Mouse (Mus musculus): ENCODE measurements around the gene Zbtb4. TPM values are rescaled to one million over a fixed set of nuclear protein-coding genes. Genes with fewer than 3 reads are reported as not detected.

The Zbtb4 gene
- polyA plus RNA-seq, 1 experiment from 2014 or later: 5.2 TPM

DNA sequence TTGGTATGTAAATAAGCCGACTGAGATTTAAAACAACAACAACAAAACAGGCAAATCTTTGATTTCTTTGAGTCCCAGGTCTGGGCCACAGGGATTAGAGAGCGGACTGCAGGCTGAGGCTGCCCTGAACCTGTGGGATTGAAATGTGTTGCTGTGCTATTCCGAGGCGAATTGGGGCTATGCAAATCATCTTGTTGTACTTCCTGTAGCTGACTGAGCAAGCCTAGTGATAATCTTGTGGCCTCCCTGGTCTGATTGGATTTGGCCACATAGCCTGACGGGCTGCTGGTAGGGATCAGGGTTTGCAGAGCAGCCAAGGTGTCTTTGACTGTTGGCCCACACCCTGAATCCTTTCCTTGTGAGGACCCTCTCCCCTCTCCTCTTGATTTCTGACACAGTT lies 9.2 kb downstream of the Zbtb4 start:
- no peaks in the 10 kb centered on the region for H3K9me3 ChIP-seq (replicated peaks; ENCODE audit: control insufficient read depth, low read length, poor library complexity, severe bottlenecking)
- H3K9ac ChIP-seq (ENCODE audit: low read depth, low read length): no peak overlapping the region
- no peak for ATAC-seq
- no peaks in the 10 kb centered on the region for H3K4me1 ChIP-seq (ENCODE audit: control insufficient read depth, insufficient read depth, low read length)
- H3K27ac ChIP-seq (ENCODE audit: low read length): no peak overlapping the region
- no peaks in the 10 kb centered on the region for H3K27me3 ChIP-seq (ENCODE audit: control insufficient read depth, insufficient read depth, low read depth, low read length)
- H3K4me2 ChIP-seq (ENCODE audit: low read length): no peak overlapping the region
- H3K36me3 ChIP-seq (ENCODE audit: control insufficient read depth, insufficient read depth, low read length): peaks cover 12% of the 10 kb centered on the region
- 51% methylated on average over 5 of the region's 5 CpGs for WGBS
- H3K4me3 ChIP-seq (ENCODE audit: low read depth, low read length): no peak overlapping the region

DNA sequence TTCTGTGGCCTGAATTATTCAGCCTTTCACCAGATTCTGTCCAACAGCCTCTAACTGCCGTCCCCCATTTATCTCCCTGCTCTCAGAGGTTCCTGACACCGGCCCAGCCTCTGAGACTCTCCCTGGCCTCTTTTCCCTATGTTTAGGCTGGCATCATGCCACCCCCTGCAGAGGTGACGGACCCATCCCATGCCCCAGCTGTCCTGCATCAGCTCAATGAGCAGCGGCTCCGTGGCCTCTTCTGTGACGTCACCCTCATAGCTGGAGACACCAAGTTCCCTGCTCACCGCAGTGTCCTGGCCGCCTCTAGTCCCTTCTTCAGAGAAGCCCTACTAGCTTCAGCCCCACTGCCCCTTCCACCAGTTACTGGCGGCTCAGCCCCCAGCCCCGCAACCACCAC lies 10.0 kb downstream of the Zbtb4 start:
- no peak overlapping the region for H3K4me3 ChIP-seq (ENCODE audit: low read depth, low read length)
- 74% methylated on average over 10 of the region's 10 CpGs for WGBS

DNA sequence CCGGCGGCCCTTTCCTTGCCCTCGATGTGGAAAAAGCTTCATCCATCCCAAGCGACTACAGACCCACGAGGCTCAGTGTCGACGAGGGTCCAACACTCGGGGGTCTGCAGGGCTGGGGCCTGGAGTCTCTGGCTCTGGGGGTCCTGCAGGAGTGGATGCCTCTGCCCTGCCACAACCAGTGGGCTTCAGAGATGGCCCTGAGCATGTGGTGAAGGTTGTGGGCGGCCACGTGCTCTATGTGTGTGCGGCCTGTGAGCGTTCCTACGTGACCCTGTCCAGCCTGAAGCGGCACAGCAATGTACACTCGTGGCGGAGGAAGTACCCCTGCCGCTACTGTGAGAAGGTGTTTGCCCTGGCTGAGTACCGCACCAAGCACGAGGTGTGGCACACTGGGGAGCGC lies 10.8 kb downstream of the Zbtb4 start:
- Histone ChIP-seq H3K9me3 (replicated peaks; ENCODE audit: control insufficient read depth, low read length, poor library complexity, severe bottlenecking) (no peaks in the 10 kb centered on the region), H3K27ac (ENCODE audit: low read length) (no peak overlapping the region), H3K4me1 (ENCODE audit: control insufficient read depth, insufficient read depth, low read length) (no peaks in the 10 kb centered on the region), H3K9ac (ENCODE audit: low read depth, low read length) (no peak overlapping the region), H3K27me3 (ENCODE audit: control insufficient read depth, insufficient read depth, low read depth, low read length) (no peaks in the 10 kb centered on the region), H3K4me3 (ENCODE audit: low read depth, low read length) (no peak overlapping the region), H3K4me2 (ENCODE audit: low read length) (no peak overlapping the region), H3K36me3 (ENCODE audit: control insufficient read depth, insufficient read depth, low read length) (peaks cover 12% of the 10 kb centered on the region)
- ATAC-seq: no peak
- 86% methylated on average over 20 of the region's 20 CpGs for WGBS

More for the DNA sequence above, 10.0 kb downstream of the Zbtb4 start:
- Histone ChIP-seq H3K36me3 (ENCODE audit: control insufficient read depth, insufficient read depth, low read length) (peaks cover 12% of the 10 kb centered on the region), H3K4me1 (ENCODE audit: control insufficient read depth, insufficient read depth, low read length) (no peaks in the 10 kb centered on the region), H3K27ac (ENCODE audit: low read length) (no peak overlapping the region), H3K9me3 (replicated peaks; ENCODE audit: control insufficient read depth, low read length, poor library complexity, severe bottlenecking) (no peaks in the 10 kb centered on the region), H3K4me2 (ENCODE audit: low read length) (no peak overlapping the region), H3K27me3 (ENCODE audit: control insufficient read depth, insufficient read depth, low read depth, low read length) (no peaks in the 10 kb centered on the region), H3K9ac (ENCODE audit: low read depth, low read length) (no peak overlapping the region)
- ATAC-seq: no peak

DNA sequence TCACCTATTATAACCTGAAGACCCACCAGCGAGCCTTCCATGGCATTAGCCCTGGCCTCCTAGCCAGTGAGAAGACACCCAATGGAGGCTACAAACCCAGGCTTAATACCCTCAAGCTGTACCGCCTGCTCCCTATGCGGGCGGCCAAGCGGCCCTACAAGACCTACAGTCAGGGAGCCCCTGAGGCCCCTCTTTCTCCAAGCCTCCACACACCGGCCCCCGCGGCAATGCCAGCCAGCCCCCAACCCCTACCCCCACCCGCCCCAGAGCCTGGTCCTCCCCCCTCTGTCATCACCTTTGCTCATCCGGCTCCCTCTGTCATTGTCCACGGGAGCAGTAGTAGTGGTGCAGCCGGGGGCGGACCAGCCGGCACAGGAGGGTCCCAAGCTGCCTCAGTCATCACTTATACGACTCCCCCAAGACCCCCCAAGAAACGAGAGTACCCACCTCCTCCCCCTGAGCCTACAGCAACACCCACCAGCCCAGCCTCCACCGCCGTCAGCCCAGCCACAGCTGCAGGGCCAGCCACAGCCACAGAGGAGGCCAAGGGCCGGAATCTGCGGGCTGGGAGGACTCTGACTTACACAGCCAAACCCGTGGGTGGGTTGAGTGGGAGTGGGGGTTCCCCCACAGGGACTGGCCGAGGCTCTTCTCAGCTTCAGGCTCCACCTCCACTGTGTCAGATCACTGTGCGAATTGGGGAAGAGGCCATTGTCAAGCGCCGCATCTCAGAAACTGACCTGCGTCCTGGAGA lies 12.0 kb downstream of the Zbtb4 start:
- WGBS: 65% methylated on average over 24 of the region's 26 CpGs
- peaks cover 12% of the 10 kb centered on the region for H3K36me3 ChIP-seq (ENCODE audit: control insufficient read depth, insufficient read depth, low read length)
- H3K4me2 ChIP-seq (ENCODE audit: low read length): no peak overlapping the region
- no peak for ATAC-seq
- H3K27ac ChIP-seq (ENCODE audit: low read length): no peak overlapping the region
- H3K4me1 ChIP-seq (ENCODE audit: control insufficient read depth, insufficient read depth, low read length): no peaks in the 10 kb centered on the region
- no peak overlapping the region for H3K4me3 ChIP-seq (ENCODE audit: low read depth, low read length)
- no peak overlapping the region for H3K9ac ChIP-seq (ENCODE audit: low read depth, low read length)
- no peaks in the 10 kb centered on the region for H3K9me3 ChIP-seq (replicated peaks; ENCODE audit: control insufficient read depth, low read length, poor library complexity, severe bottlenecking)
- H3K27me3 ChIP-seq (ENCODE audit: control insufficient read depth, insufficient read depth, low read depth, low read length): no peaks in the 10 kb centered on the region

DNA sequence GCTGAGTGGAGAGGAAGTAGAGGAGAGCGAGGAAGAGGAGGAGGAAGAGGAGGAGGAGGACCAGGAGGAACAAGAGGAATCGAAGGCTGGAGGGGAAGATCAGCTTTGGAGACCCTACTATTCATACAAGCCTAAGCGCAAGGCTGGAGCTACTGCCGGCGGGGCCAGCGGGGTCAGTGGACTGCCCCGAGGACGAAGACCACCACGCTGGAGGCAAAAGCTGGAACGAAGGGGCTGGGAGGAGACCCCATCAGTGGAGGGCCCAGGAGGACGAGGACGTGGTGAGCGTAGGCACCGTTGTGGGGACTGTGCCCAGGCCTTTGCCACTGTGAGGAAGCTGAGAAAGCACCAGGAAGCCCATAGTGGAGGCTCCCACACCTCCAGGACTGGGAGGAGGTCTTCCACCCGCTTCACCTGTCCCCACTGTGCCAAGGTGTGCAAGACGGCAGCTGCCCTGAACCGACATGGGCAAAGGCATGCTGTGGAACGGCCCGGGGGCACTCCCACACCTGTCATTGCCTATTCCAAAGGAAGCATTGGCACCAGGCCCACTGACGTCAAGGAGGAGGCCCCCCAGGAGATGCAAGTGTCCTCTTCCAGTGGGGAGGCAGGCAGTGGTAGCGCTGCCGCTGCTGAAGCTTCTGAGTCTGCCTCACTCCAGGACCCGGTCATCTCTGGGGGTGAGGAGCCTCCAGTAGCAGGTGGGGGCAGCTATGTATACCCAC lies 12.7 kb downstream of the Zbtb4 start:
- H3K9me3 ChIP-seq (replicated peaks; ENCODE audit: control insufficient read depth, low read length, poor library complexity, severe bottlenecking): no peaks in the 10 kb centered on the region
- no peak overlapping the region for H3K27ac ChIP-seq (ENCODE audit: low read length)
- H3K4me2 ChIP-seq (ENCODE audit: low read length): no peak overlapping the region
- H3K4me1 ChIP-seq (ENCODE audit: control insufficient read depth, insufficient read depth, low read length): no peaks in the 10 kb centered on the region
- no peaks in the 10 kb centered on the region for H3K27me3 ChIP-seq (ENCODE audit: control insufficient read depth, insufficient read depth, low read depth, low read length)
- 68% methylated on average over 23 of the region's 23 CpGs for WGBS
- H3K9ac ChIP-seq (ENCODE audit: low read depth, low read length): no peak overlapping the region
- peaks cover 12% of the 10 kb centered on the region for H3K36me3 ChIP-seq (ENCODE audit: control insufficient read depth, insufficient read depth, low read length)
- H3K4me3 ChIP-seq (ENCODE audit: low read depth, low read length): no peak overlapping the region
- ATAC-seq: no peak

DNA sequence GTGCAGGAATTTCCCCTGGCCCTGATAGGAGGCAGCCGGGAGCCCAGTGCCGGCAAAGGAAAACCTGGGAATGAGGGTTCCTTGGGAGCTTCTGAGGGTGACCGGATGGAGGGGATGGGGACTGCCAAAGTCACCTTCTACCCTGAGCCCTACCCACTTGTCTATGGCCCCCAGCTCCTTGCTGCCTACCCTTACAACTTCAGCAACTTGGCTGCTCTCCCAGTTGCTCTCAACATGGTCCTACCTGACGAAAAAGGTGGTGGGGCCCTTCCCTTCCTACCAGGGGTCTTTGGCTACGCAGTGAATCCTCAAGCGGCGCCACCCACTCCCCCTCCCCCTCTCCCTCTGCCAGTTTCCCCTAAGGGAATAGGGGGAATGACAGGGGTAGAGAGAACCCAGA lies 13.3 kb downstream of the Zbtb4 start:
- no peak for ATAC-seq
- Histone ChIP-seq H3K4me1 (ENCODE audit: control insufficient read depth, insufficient read depth, low read length) (no peaks in the 10 kb centered on the region), H3K4me3 (ENCODE audit: low read depth, low read length) (no peak overlapping the region), H3K9me3 (replicated peaks; ENCODE audit: control insufficient read depth, low read length, poor library complexity, severe bottlenecking) (no peaks in the 10 kb centered on the region), H3K36me3 (ENCODE audit: control insufficient read depth, insufficient read depth, low read length) (peaks cover 12% of the 10 kb centered on the region), H3K27ac (ENCODE audit: low read length) (no peak overlapping the region), H3K4me2 (ENCODE audit: low read length) (no peak overlapping the region), H3K27me3 (ENCODE audit: control insufficient read depth, insufficient read depth, low read depth, low read length) (no peaks in the 10 kb centered on the region), H3K9ac (ENCODE audit: low read depth, low read length) (no peak overlapping the region)
- 60% methylated on average over 7 of the region's 7 CpGs for WGBS

DNA sequence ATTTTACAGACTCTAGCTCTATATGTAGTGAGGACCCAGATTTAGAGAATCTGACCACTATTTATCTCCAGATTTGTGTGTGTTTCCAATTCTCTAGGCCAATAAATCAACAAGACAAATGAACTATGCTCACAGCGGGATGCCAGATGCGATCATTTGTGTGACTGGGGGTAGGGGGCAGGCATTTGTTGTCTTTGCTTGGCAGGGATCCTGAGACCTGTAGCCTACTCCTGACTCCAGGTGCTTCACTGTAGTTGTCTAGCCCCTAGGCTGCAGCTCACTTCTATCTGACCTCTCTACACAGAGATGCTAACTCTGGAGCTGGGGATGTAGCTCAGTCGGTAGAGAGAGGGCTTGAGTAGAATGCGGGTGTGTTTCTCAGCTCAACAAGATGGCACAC lies 16.1 kb downstream of the Zbtb4 start:
- ATAC-seq: no peak
- Histone ChIP-seq H3K27ac (ENCODE audit: low read length) (no peak overlapping the region), H3K4me2 (ENCODE audit: low read length) (no peak overlapping the region), H3K27me3 (ENCODE audit: control insufficient read depth, insufficient read depth, low read depth, low read length) (no peaks in the 10 kb centered on the region), H3K4me1 (ENCODE audit: control insufficient read depth, insufficient read depth, low read length) (no peaks in the 10 kb centered on the region), H3K36me3 (ENCODE audit: control insufficient read depth, insufficient read depth, low read length) (0 out of 2 replicates have a peak, but pooled peaks cover 4% of the 10 kb centered on the region), H3K4me3 (ENCODE audit: low read depth, low read length) (no peak overlapping the region), H3K9ac (ENCODE audit: low read depth, low read length) (no peak overlapping the region), H3K9me3 (replicated peaks; ENCODE audit: control insufficient read depth, low read length, poor library complexity, severe bottlenecking) (no peaks in the 10 kb centered on the region)
- WGBS: 42% methylated on average over 4 of the region's 4 CpGs

DNA sequence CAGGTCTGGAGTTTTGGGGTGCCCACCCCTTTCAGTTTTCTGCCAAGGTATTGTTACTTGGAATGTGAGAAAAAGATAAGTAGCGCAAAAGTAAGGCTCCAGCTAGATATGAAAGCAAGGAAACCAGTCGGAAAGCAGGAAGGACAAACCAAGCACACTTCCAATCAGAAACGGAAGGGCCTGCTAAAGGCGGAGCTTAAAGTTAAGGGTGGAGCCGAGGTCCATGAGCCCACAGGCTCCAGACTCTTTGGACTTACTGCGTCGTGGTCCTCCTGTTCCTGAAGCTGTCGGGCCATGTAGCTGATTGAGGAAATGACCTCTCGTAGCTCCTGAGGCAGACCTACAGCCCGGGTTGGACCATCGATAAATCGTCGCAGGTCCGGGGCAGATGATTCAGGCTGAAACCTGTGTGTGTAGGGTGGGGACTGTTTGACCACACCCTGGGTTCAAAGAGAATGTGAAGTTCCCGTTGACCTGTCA lies 19.1 kb downstream of the Zbtb4 start:
- Histone ChIP-seq H3K36me3 (ENCODE audit: control insufficient read depth, insufficient read depth, low read length) (no peaks in the 10 kb centered on the region), H3K9me3 (replicated peaks; ENCODE audit: control insufficient read depth, low read length, poor library complexity, severe bottlenecking) (no peaks in the 10 kb centered on the region), H3K4me3 (ENCODE audit: low read depth, low read length) (no peak overlapping the region), H3K9ac (ENCODE audit: low read depth, low read length) (no peak overlapping the region), H3K27ac (ENCODE audit: low read length) (no peak overlapping the region), H3K4me2 (ENCODE audit: low read length) (no peak overlapping the region), H3K4me1 (ENCODE audit: control insufficient read depth, insufficient read depth, low read length) (no peaks in the 10 kb centered on the region), H3K27me3 (ENCODE audit: control insufficient read depth, insufficient read depth, low read depth, low read length) (no peaks in the 10 kb centered on the region)
- ATAC-seq: no peak
- 46% methylated on average over 15 of the region's 15 CpGs for WGBS

DNA sequence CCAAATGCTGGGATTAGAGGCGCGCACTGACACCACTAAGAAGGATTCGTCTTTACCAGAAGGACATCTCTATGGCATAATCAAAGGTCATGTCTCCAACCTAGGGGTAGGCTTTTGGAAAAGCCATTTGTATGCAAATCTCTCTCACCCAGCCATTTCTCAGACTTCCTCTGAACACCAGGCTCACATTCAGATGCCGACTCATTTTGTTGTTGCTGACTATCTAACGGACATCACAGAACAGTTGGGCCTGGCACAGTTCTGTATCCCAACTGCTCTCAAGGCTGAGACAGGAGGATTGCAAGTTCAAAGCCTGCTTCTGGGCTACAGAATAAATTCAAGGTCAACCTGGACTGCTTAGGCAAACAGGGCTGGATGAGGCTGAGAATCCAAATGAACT lies 21.6 kb downstream of the Zbtb4 start:
- no peak overlapping the region for H3K4me2 ChIP-seq (ENCODE audit: low read length)
- WGBS: 77% methylated on average over 5 of the region's 5 CpGs
- no peak for ATAC-seq
- no peak overlapping the region for H3K27ac ChIP-seq (ENCODE audit: low read length)
- H3K27me3 ChIP-seq (ENCODE audit: control insufficient read depth, insufficient read depth, low read depth, low read length): no peaks in the 10 kb centered on the region
- H3K4me3 ChIP-seq (ENCODE audit: low read depth, low read length): no peak overlapping the region
- H3K9me3 ChIP-seq (replicated peaks; ENCODE audit: control insufficient read depth, low read length, poor library complexity, severe bottlenecking): no peaks in the 10 kb centered on the region
- H3K9ac ChIP-seq (ENCODE audit: low read depth, low read length): no peak overlapping the region
- H3K36me3 ChIP-seq (ENCODE audit: control insufficient read depth, insufficient read depth, low read length): no peaks in the 10 kb centered on the region
- H3K4me1 ChIP-seq (ENCODE audit: control insufficient read depth, insufficient read depth, low read length): no peaks in the 10 kb centered on the region
